Mouse (Mus musculus) heart, adult 8-10 months (tissue): ENCODE measurements around the gene Ctps. TPM values are rescaled to one million over a fixed set of nuclear protein-coding genes. Genes with fewer than 3 reads are reported as not detected.

Experiments used
- DNase-seq: peaks from one replicate; pipeline ENCODE4 v3.0.0; 2022; ENCODE audit warnings: low spot score
- total RNA-seq, 4 experiments: library from RNA; stranded (reverse); gene quantifications; 2 replicates each; pipeline ENCODE4 v1.2.4; 2022

The Ctps gene
- total RNA-seq, 4 experiments from 2014 or later: 27.7 to 31.2 (median 28.0) TPM

DNA sequence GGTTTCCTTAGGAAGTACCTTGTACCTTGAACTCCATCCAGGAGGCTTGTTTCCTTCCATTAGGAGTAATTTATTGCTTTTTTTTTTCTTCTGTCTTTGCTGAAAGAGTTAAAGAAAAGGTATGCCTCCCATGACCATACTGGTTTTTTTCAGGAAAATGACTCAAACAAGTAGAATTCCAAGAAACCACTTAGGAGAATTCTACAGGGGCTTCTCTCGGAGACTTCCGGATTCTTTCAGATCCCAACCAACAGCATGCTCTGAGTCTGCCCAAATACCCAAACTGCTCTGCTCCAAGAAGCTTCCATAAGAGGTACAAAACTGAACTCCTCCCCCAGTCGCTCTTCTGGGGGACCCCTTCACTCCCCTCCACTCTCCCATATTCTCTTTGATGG, 991 bp upstream of the Ctps start:
- no peak for DNase-seq

DNA sequence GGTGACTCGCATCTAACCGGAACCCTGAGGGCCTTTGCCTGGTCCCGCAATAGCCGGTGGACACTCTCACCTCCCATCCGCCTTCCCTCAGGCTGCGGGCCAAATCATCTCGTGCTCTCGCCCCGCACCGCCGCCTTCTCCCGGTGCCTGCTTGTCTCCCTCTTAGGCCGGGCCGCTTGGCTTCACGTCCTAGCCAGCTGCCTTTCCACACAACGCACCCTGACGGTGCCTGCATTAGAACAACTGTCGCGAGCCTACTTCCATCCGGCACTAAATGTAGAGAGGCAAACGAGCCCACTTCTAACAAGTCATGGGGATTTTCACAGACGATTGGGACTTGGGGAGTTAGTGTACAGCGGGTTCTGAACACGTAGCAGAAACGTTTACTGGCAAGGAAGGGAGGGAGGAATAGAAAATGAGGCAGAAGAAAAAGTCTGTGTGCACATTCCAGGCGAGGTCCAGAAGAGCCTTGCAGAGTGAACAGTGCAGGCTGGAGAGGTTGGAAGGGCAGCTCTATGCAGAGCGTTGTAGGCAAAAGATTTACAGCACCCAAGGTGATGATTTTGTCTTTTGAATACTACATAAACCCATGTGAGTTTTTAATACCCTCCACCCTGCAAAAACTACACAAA, 478 bp upstream of the Ctps start:
- DNase-seq: no peak

DNA sequence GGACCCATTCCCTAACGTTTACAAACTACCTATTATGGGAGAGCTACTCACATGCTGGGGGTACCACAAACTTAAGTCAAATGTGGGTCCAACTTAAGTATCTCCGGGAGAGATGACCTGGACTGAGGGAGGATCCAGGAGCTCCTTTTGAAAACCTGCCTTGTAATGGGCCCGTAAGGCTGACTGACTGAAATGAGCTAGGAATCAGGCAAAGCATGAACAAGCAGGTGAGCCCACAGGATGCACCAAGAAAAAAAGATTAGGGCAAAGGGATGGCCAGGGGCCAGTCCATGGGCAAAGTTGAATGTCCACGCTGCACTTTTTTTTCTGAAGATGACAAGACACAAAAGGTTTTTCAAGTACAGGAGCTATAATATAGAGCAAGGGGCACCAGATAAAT, 1.1 kb downstream of the Ctps start:
- peak; percentile 19 for DNase-seq

GRCm38 (mm10) chr4:120568005-120568404, 2.1 kb downstream of the Ctps start:
- DNase-seq: peak; percentile 53

DNA sequence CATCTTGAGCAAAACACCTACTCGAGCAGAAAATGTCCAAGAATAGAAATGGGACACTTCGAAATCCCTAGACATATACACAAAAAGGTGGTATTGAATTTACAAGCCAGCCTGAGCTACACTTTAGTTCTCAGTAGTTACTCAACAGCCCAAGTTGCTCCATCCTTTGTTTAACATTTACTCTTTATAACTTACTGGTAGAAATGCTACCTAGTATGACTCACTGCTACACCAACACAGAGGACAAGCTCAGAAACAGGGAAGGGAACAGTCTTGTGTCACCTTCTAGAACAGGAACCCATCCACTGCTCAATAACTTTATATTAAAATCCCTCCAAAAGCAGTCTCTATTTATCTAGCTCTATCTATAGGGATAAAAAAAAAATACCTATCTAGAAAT, 4.3 kb downstream of the Ctps start:
- no peak for DNase-seq

- DNase-seq: no peak
Observed at GRCm38 (mm10) chr4:120556592-120556991, 13.5 kb downstream of the Ctps start.

GRCm38 (mm10) chr4:120544896-120545295, 25.2 kb downstream of the Ctps start:
- DNase-seq: no peak

GRCm38 (mm10) chr4:120538664-120539063, 31.4 kb downstream of the Ctps start:
- no peak for DNase-seq

DNA sequence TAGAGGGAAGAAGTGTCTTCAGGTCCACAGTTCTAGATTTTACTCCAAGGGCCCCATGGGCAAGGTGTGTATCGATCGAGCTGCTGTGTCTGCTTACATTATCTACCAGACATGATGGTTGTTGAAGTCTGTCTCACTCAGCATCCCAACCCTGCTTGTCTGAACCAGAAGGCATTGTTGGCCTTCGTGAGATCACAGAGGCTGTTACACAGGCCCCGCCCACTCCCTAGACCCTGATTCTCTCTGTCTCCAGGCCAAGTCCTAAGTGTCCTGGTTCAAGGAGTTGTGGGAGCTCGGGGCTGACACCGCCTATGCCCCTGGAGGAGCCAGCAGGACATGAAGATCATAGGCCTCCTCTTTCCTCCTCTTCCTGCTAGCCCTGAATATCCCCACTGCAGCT, 38.1 kb downstream of the Ctps start, which contains the start of gene Slfnl1:
Slfnl1 (plus strand) TSS at position 246 of the 400 bp plus-strand sequence.
- no peak for DNase-seq

GRCm38 (mm10) chr4:120528171-120528570, 41.9 kb downstream of the Ctps start:
- DNase-seq: peak; percentile 32

DNA sequence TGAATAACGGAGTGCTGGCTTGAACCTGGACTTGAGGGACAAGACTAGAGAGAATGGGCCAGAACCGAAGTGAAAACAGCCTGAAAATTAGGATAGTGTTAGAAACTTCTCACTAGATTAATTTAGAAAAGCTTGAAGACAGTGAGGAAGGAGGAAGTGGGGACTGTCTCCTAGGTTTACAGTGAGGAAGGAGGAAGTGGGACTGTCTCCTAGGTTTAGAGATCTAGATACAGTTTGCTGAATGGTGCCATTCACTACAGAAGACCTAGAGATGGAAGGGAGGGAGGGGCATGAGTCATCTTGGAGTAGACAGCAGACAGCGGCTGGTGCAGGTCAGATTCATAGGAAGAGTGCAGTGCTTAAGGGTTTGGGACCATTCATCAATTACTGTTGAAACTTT, 47.0 kb downstream of the Ctps start:
- no peak for DNase-seq

GRCm38 (mm10) chr4:120522351-120522750, 47.7 kb downstream of the Ctps start:
- no peak for DNase-seq

- DNase-seq: no peak
Observed at GRCm38 (mm10) chr4:120521761-120522160, 48.3 kb downstream of the Ctps start.

DNA sequence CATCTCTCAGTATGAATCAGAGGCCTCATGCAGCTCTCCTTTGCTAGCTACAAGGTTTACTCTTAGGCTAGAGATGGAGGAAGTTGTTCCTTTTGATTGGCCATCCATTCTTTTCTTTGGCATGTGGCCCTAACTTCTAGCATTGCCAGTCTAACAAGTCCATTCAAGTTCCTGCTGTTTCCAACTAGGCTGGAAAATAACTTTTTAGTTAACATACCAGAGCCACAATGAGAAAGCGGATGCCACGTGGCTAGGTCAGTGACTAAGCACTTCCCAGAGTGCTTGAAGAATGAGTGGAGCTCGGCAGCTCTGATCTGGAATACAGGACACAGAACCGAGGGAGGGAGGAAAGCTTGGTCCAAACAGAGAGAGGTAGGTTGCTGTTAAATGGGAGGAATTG, 52.7 kb downstream of the Ctps start:
- peak; percentile 36 for DNase-seq

DNA sequence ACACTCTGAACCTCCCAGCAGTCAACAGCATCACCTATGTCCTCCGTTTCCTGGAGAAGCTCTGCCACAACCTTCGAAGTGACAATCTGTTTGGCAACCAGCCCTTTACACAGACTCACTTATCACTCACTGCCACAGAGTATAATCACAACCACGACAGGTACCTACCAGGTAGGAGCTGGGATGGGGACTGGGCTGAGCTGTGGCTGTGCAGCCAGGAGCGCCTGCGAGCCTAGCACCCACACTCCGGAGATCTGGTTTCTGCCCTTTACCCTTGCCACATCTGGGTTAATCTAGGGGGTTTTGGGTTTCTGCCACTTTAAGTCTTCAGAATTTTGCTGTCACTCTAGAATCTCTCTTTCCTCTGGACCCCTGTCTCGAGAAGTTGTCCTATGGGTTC, 53.2 kb downstream of the Ctps start:
- DNase-seq: no peak

DNA sequence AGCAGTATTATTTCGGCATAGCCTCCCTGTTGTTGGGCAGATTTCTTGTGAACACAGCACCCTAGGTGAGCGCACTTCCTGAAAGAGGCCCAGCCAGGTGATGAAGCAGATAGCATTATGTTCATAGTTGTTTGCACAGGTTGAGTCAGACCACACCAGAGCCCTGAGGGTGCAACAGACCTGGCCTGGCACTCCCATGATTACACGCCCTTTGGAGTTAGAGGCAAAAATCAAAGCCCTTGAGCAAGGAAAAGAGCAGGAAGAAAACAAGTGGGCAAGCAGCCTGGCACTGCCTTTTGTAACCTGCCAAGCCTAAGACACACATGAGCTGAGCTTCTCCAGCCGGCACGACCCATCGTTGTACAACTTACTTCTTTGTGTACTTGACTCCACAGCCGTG, 53.6 kb downstream of the Ctps start:
- DNase-seq: no peak

GRCm38 (mm10) chr4:120514366-120514765, 55.7 kb downstream of the Ctps start:
- DNase-seq: no peak

- DNase-seq: no peak
Observed at GRCm38 (mm10) chr4:120511203-120511602, 58.9 kb downstream of the Ctps start.

GRCm38 (mm10) chr4:120506955-120507354, 63.1 kb downstream of the Ctps start:
- no peak for DNase-seq

Other genes with a start within 250 kb of the Ctps start
- 10 to 100 TPM; 58.6 to 65.6 (median 61.3) TPM for gene Scmh1, start 165.0 kb downstream of the Ctps start, total RNA-seq
- gene Slfnl1, start 38.0 kb downstream of the Ctps start, total RNA-seq: under 1 TPM in 3 of 4 experiments, not detected in 1; 0.14 to 0.35 (median 0.16) TPM
- gene Gm8439, start 18.5 kb upstream of the Ctps start, total RNA-seq: not detected
- 10 to 100 TPM; 26.2 to 42.1 (median 32.5) TPM for gene Cited4, start 96.3 kb upstream of the Ctps start, total RNA-seq
- 1 to 10 TPM; 1.6 to 2.4 (median 2.2) TPM for gene Kcnq4, start 178.3 kb upstream of the Ctps start, total RNA-seq